Mouse (Mus musculus) heart, embryonic 11.5 days (tissue): ENCODE data around the gene Mroh2a. TPM values are rescaled to one million over a fixed set of nuclear protein-coding genes. Genes with fewer than 3 reads are reported as not detected.

Experiments
- ATAC-seq: fragments of 200-750 bp; cut with Nextera tagmentation; replicated peaks from 2 replicates; pipeline ENCODE4 v1.8.0; 2017; ENCODE audit warnings: moderate library complexity; ENCODE audit not compliant: insufficient number of reproducible peaks, low FRiP score, low TSS enrichment
- H3K27ac ChIP-seq: fragments of 300-500 bp; sonication (generic); 2 replicates; pipeline ENCODE4 v1.5.1; 2014; ENCODE audit warnings: mild to moderate bottlenecking, low read depth, low read length
- H3K27me3 ChIP-seq: fragments of 300-500 bp; sonication (generic); 2 replicates; pipeline ENCODE4 v1.6.1; 2014; ENCODE audit warnings: mild to moderate bottlenecking, low read length, mixed read lengths; ENCODE audit not compliant: control insufficient read depth, insufficient read depth
- H3K36me3 ChIP-seq: fragments of 300-500 bp; sonication (generic); 2 replicates; pipeline ENCODE4 v1.6.1; 2014; ENCODE audit warnings: mild to moderate bottlenecking, low read length, moderate library complexity, mixed read lengths; ENCODE audit not compliant: control insufficient read depth, insufficient read depth
- H3K4me1 ChIP-seq: fragments of 300-500 bp; sonication (generic); 2 replicates; pipeline ENCODE4 v1.6.1; 2014; ENCODE audit warnings: low read length; ENCODE audit not compliant: control insufficient read depth, insufficient read depth
- H3K4me2 ChIP-seq: fragments of 300-500 bp; sonication (generic); 2 replicates; pipeline ENCODE4 v1.6.1; 2014; ENCODE audit warnings: mild to moderate bottlenecking, moderate library complexity
- H3K4me3 ChIP-seq: fragments of 300-500 bp; sonication (generic); 2 replicates; pipeline ENCODE4 v1.5.1; 2014; ENCODE audit warnings: low read depth, low read length
- H3K9ac ChIP-seq: fragments of 300-500 bp; sonication (generic); 2 replicates; pipeline ENCODE4 v1.6.1; 2014; ENCODE audit warnings: mild to moderate bottlenecking, low read depth, low read length, moderate library complexity
- H3K9me3 ChIP-seq: fragments of 300-500 bp; sonication (generic); replicated peaks from 2 replicates; pipeline ENCODE4 v1.6.1; 2016; ENCODE audit warnings: low read length; ENCODE audit not compliant: control insufficient read depth
- WGBS: fragments of 180-500 bp; shearing (Covaris S2); extraction: QIAGEN DNeasy Blood & Tissue Kit; methylation state at CpG from one replicate; pipeline ENCODE4 v1.1.7; 2014; ENCODE audit not compliant: insufficient replicate concordance; 5-methylcytosine and 5-hydroxymethylcytosine counted together
- polyA plus RNA-seq: library from polyadenylated mRNA; unstranded; fragments of >200 nt; fragmentation: Nextera tagmentation; extraction: Ambion mirVana; gene quantifications from 2 replicates; pipeline ENCODE4 v1.2.1, GENCODE M21; 2014

Mroh2a gene
- polyA plus RNA-seq, 1 experiment from 2014 or later: 1.1 TPM

DNA sequence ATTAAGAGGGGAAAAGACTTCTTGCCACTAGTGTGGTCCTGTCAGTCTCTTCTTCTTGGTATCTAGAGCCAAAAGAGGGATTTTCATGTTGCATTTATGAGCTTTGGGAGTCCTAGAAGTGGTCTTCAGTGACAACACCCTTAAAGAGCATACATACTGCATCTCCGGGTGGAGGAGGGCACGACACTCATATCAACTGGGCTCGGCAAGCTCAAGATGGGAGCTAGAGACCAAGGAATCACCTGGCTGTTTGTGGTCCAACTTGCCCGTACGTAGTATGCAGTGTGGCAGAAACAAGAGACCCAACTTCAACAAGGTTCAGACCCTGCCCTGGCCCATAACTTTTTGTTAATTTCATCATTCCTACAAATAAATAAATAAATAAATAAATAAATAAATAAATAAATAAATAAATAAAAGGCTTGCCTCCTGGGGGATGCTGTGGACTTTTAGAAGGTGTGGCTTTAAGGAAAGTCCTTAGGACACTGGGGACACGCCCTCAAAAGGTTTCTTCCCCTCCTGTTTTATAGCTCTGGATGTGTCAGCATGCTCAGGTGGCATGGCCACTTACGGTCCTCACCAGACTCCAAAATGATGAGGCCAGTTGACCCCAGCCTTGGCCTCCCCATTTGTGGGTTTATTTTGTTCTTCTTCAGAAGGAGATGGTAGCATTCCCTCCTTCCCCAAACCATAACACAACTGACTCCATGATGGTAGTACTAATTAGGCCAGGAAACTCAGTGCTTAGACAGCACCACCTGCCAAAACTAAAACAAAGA lies 70.9 kb downstream of the Mroh2a start:
- WGBS: 60% methylated on average over 7 of the region's 7 CpGs
- no peak overlapping the region for H3K4me2 ChIP-seq
- peaks cover 73% of the 10 kb centered on the region for H3K9me3 ChIP-seq
- no peaks in the 10 kb centered on the region for H3K36me3 ChIP-seq
- H3K9ac ChIP-seq: no peak overlapping the region
- H3K4me3 ChIP-seq: no peak overlapping the region
- no peak for ATAC-seq
- H3K27me3 ChIP-seq: no peaks in the 10 kb centered on the region
- H3K4me1 ChIP-seq: no peaks in the 10 kb centered on the region
- H3K27ac ChIP-seq: no peak overlapping the region

DNA sequence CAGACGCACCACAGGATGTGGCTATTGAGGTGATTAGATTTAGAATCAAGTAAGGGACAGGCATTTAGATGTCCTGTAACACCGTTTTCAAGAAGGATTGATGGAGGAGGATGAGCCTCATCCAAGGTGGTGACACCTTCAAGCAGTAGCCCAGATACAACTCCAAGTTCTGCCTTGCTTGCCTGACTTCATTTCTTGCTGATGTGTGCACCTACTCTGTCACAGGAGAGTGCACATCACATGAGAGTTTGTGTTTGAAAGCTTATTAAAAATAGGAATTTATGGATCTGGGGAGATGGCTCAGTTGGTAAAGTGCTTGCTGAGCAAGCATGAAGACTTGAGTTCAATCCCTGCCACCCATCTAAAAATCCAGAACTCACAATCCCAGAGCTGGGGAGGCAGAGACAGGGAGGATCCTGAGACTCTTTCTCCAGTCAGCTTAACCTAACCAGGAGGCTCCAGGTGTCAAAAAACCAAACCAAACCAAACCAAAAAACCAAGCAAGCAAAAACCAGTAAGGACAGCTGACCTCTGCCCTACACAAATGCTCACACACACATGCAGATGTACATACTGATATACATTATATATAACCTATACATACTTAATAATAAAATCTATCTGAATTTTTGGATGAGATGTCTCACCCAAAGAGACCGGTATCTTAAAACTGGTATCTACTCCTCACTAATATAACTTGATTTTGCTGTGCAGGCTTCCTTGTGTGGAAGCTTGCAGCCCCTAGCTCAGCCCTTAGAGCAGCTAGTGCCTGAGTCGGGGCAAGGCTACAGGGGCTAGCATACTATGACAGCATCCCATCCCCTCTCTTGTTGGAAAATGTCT lies 72.1 kb downstream of the Mroh2a start:
- H3K9me3 ChIP-seq: peaks cover 83% of the 10 kb centered on the region
- H3K4me1 ChIP-seq: no peaks in the 10 kb centered on the region
- no peaks in the 10 kb centered on the region for H3K27me3 ChIP-seq
- no peak overlapping the region for H3K4me2 ChIP-seq
- no peak for ATAC-seq
- no peak overlapping the region for H3K27ac ChIP-seq
- H3K9ac ChIP-seq: no peak overlapping the region
- no peaks in the 10 kb centered on the region for H3K36me3 ChIP-seq
- no peak overlapping the region for H3K4me3 ChIP-seq
- 56% methylated on average over 4 of the region's 4 CpGs for WGBS

DNA sequence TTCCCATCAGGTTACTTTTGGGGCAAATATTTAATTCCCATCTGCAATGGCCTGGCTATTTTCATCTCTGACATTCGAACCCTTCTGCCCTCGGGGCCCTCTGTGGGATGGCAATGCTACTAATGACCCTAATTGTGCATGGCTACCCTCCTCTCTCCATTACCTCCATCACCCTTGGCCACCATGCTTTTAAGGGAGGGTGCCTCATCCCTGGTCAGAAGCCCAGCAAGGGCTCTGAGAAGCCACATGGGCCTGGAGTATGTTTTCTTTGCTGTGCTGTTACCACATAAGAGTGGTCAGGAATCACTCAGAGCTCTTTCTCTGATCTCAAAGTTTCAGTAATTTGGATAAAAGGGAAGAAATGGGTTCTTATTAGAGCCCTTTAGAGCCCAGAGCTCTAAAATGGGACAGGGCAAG lies 72.8 kb downstream of the Mroh2a start:
- H3K27ac ChIP-seq: no peak overlapping the region
- H3K9ac ChIP-seq: no peak overlapping the region
- no peaks in the 10 kb centered on the region for H3K36me3 ChIP-seq
- 77% methylated on average over 2 of the region's 2 CpGs for WGBS
- peaks cover 86% of the 10 kb centered on the region for H3K9me3 ChIP-seq
- H3K27me3 ChIP-seq: no peaks in the 10 kb centered on the region
- no peaks in the 10 kb centered on the region for H3K4me1 ChIP-seq
- H3K4me2 ChIP-seq: no peak overlapping the region
- ATAC-seq: no peak
- H3K4me3 ChIP-seq: no peak overlapping the region

DNA sequence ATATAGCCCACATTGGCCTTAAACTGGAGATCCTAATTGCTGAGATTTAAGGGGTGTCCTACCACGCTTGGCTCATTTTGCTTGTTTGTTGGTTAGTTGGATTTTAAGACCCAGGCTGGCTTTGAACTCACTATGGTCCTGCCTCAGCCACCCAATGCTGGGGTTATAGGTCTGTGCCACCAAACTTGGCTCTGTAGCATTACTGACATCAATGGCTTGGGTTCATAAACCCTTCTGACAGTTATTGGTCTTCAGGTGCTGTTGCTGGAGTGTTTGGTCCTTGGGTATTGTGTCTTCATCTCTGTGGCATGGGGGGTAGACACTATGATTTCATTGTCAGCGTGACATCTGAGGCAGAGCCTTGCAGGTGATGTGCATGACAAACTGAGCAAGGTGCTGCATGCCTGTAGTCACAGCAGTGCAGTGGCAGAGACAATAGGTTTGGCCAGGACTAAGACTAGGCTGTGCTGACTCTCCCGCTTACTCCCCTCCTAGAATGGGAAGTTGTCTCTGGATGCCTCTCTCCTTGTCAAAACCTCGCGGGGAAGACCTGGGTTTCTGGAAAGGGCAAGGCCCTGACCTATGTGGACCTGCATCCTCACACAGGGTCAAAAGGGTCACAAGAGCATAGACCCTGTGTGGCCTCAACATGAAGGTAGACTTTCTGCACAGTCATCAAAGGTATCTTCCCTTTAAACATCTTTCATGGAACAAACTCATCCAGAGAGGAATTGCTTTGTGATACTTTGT lies 73.7 kb downstream of the Mroh2a start:
- WGBS: 37% methylated on average over 5 of the region's 5 CpGs
- no peaks in the 10 kb centered on the region for H3K36me3 ChIP-seq
- no peak overlapping the region for H3K9ac ChIP-seq
- no peaks in the 10 kb centered on the region for H3K4me1 ChIP-seq
- ATAC-seq: no peak
- H3K4me2 ChIP-seq: no peak overlapping the region
- H3K27ac ChIP-seq: no peak overlapping the region
- H3K27me3 ChIP-seq: no peaks in the 10 kb centered on the region
- peaks cover 90% of the 10 kb centered on the region for H3K9me3 ChIP-seq
- no peak overlapping the region for H3K4me3 ChIP-seq

DNA sequence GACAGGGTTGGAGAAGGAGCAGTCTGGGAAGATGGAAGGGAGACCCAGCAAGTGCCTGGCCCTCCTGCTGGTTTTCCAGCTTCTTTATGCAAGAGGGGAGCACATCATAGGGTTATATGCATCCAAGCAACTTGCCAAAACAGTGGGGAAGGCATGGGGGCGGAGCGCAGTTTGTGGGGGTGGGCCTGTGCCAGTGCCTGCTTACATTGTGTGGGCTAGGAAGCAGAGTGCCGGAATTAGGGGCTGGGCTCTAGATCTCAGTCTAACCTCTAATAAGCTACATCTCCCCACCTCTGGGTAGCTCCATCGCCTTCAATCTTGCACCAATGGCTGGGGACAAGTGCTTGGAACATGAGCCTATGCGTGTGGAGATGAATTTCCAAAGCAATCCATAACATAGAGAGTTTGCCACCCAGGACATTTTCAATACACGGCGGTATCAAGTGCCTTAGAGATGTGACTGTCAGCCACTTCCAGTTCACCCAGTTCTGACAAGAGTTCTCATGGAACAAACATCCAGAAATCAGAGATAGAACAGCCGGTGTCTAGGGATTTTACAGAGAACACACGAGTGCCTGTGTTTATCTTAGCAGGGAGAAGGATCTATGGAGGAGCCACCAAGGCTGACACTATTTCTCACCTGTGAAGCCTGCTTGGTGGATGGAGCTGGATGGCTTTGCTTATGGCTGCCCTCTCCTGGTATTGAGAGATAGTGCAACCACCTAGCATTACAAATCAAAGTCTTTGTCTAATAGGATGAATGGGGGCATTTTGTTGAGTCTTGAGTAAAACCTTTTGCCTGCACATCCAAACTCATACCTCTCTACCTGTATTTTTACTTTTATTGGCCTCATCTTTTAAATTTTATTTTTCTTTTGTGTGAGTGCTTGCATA lies 74.6 kb downstream of the Mroh2a start:
- 61% methylated on average over 9 of the region's 9 CpGs for WGBS
- no peak overlapping the region for H3K4me2 ChIP-seq
- ATAC-seq: no peak
- peaks cover 89% of the 10 kb centered on the region for H3K9me3 ChIP-seq
- H3K27me3 ChIP-seq: no peaks in the 10 kb centered on the region
- H3K4me1 ChIP-seq: no peaks in the 10 kb centered on the region
- no peak overlapping the region for H3K4me3 ChIP-seq
- no peaks in the 10 kb centered on the region for H3K36me3 ChIP-seq
- no peak overlapping the region for H3K27ac ChIP-seq
- no peak overlapping the region for H3K9ac ChIP-seq

DNA sequence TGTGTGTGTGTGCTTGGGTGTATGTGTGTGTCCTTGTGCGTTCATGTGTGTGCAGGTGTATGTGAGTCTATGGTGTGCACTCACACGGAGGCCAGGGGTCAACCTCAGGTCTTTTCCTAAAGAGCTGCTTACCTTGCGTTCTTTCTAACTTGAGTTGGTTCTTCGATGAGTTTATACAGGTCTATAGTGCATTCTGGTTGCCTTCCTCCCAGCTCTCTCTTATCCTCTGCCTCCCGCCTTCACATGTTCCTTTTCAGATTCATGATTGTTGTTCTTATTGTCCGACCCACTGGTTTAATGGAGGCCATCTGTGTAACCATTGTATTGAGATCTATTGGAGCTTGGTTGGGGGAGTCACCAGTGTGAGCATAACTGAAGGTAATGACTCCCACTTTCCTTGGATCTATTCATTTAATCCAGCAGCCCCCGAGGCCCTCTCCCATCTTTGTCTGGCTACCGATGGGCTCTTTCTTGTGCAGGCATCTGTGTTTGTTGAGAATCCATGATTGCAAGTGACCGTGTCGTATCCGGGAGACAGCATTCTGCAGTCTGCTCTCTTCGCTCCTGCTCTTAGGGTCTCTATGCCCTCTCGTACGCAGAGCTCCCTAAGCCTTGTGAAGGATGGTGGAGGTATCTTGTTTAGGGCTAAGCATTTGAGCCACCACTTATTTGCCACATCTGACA lies 75.4 kb downstream of the Mroh2a start:
- H3K4me2 ChIP-seq: no peak overlapping the region
- H3K4me1 ChIP-seq: no peaks in the 10 kb centered on the region

DNA sequence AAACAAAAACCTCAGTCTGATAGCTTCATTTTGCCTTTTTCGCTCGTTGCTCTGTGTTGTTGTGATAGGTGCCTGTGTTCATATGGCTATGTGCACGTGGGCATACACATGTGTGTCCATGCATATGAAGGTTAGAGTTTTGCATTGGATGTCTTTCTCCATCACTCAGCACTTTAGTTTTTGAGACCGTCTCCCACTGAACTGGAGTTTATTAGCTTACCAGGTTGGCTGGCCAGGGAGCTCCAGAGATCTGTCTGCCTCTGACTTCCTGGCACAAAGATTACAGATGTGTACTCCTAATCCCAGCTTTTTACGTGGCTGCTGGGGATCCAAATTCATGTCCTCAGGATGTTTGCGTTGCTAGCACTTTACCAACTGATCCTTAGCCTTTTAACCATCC lies 77.0 kb downstream of the Mroh2a start:
- no peaks in the 10 kb centered on the region for H3K36me3 ChIP-seq
- peaks cover 92% of the 10 kb centered on the region for H3K9me3 ChIP-seq
- H3K4me3 ChIP-seq: no peak overlapping the region
- no peaks in the 10 kb centered on the region for H3K4me1 ChIP-seq
- no peak overlapping the region for H3K4me2 ChIP-seq
- ATAC-seq: no peak
- no peaks in the 10 kb centered on the region for H3K27me3 ChIP-seq
- 58% methylated on average over 6 of the region's 6 CpGs for WGBS
- H3K27ac ChIP-seq: no peak overlapping the region
- H3K9ac ChIP-seq: no peak overlapping the region

More for the DNA sequence above, 75.4 kb downstream of the Mroh2a start:
- WGBS: 58% methylated on average over 14 of the region's 14 CpGs
- H3K27me3 ChIP-seq: no peaks in the 10 kb centered on the region
- ATAC-seq: no peak
- no peak overlapping the region for H3K4me3 ChIP-seq
- H3K27ac ChIP-seq: no peak overlapping the region
- no peak overlapping the region for H3K9ac ChIP-seq
- H3K36me3 ChIP-seq: no peaks in the 10 kb centered on the region
- H3K9me3 ChIP-seq: peaks cover 93% of the 10 kb centered on the region
